ENCODE assay signal across 18 mouse cellular contexts in genomic region chr6:52982175-52982574, GRCm38 (mm10).
DNase-seq lines count a peak whose midpoint lies in the region; ATAC-seq and TF ChIP-seq lines count a peak whose summit lies in the region.
"Had no signal": no experiment of that assay in that cellular context is flagged by ENCODE, and none has a peak within 500 bp of the region (broad histone marks: within the 10 kb centered on the region; RNA-seq: fewer than 3 reads in every experiment).

No protein-coding gene starts in this region.

- no peaks in the 10 kb centered on the region for H3K4me1 ChIP-seq in heart, postnatal 0 days (ENCODE audit: control insufficient read depth, insufficient read depth)
- no peaks in the 10 kb centered on the region for H3K4me1 ChIP-seq in heart, embryonic 11.5 days (ENCODE audit: control insufficient read depth, insufficient read depth, low read length)
- H3K4me1 ChIP-seq in lung, postnatal 0 days (ENCODE audit: insufficient read depth, low read depth, low read length), result no peaks in the 10 kb centered on the region
- H3K4me1 ChIP-seq in lung, adult 2 months (ENCODE audit: control insufficient read depth, insufficient read depth, low read length), result no peaks in the 10 kb centered on the region
- H3K4me1 ChIP-seq: embryonic facial prominence, embryonic 15.5 days; forebrain, embryonic 12.5 days; heart, embryonic 13.5 days had no signal

- DNase-seq in heart, postnatal 0 days (ENCODE audit: low spot score), result no peak
- DNase-seq in lung, postnatal 0 days (ENCODE audit: low spot score), result no peak
- DNase-seq in lung, adult 2 months, result no peak
- peak; percentile 38 for DNase-seq in ES-CJ7 (ENCODE audit: low read depth, low spot score)
- no peak for DNase-seq in adrenal gland, postnatal 4 days (ENCODE audit: low spot score in 2 of 2)
- DNase-seq in urinary bladder, adult 18-20 months (ENCODE audit: low spot score in 2 of 2), result no peak
- DNase-seq: adrenal gland, adult 8-10 months; cerebellum, postnatal 25 days; gastrocnemius, postnatal 10 days; layer of hippocampus, adult 9-11 months had no signal

- no peak for ATAC-seq in heart, postnatal 0 days (ENCODE audit: insufficient read depth, low read depth)
- no peak for ATAC-seq in heart, embryonic 11.5 days (replicated peaks; ENCODE audit: insufficient number of reproducible peaks, low FRiP score, low TSS enrichment)
- no peak for ATAC-seq in lung, postnatal 0 days
- ATAC-seq in megakaryocyte, adult 5-6 weeks (ENCODE audit: poor library complexity, severe bottlenecking), result peak; percentile 63

- no peak for TF ChIP-seq EP300 in heart, postnatal 0 days (IDR thresholded peaks at IDR 0.05; ENCODE audit: low read depth)
- TF ChIP-seq EP300 in lung, postnatal 0 days (IDR thresholded peaks at IDR 0.05), result no peak

- no peaks in the 10 kb centered on the region for H3K9me3 ChIP-seq in heart, postnatal 0 days (replicated peaks; ENCODE audit: control insufficient read depth, low read length)
- H3K9me3 ChIP-seq in heart, embryonic 11.5 days (replicated peaks; ENCODE audit: control insufficient read depth, low read length), result no peaks in the 10 kb centered on the region
- H3K9me3 ChIP-seq in lung, postnatal 0 days (ENCODE audit: low read length), result no peaks in the 10 kb centered on the region
- H3K9me3 ChIP-seq: embryonic facial prominence, embryonic 15.5 days; forebrain, embryonic 12.5 days; heart, embryonic 13.5 days; hindbrain, embryonic 12.5 days had no signal

- H3K36me3 ChIP-seq in heart, postnatal 0 days (replicated peaks; ENCODE audit: control insufficient read depth, insufficient read depth, low read length), result no peaks in the 10 kb centered on the region
- H3K36me3 ChIP-seq in heart, embryonic 11.5 days (ENCODE audit: control insufficient read depth, insufficient read depth, low read length), result no peaks in the 10 kb centered on the region
- H3K36me3 ChIP-seq in lung, postnatal 0 days (ENCODE audit: insufficient read depth, low read length), result no peaks in the 10 kb centered on the region
- H3K36me3 ChIP-seq: embryonic facial prominence, embryonic 15.5 days; forebrain, embryonic 12.5 days; heart, embryonic 13.5 days; hindbrain, embryonic 12.5 days had no signal

- 90% methylated on average over 6 of the region's 6 CpGs for WGBS in heart, postnatal 0 days
- 83% methylated on average over 6 of the region's 6 CpGs for WGBS in heart, embryonic 11.5 days (ENCODE audit: insufficient replicate concordance)
- WGBS in lung, postnatal 0 days, result 85% methylated on average over 6 of the region's 6 CpGs
- 90% methylated on average over 6 of the region's 6 CpGs for WGBS in lung, adult 2 months

- H3K4me2 ChIP-seq in heart, postnatal 0 days (ENCODE audit: low read depth, low read length), result no peak overlapping the region
- H3K4me2 ChIP-seq in heart, embryonic 11.5 days, result no peak overlapping the region
- H3K4me2 ChIP-seq in lung, postnatal 0 days (replicated peaks; ENCODE audit: low read depth, low read length), result no peak overlapping the region
- H3K4me2 ChIP-seq: embryonic facial prominence, embryonic 15.5 days; forebrain, embryonic 12.5 days; heart, embryonic 13.5 days; hindbrain, embryonic 12.5 days had no signal

- no peaks in the 10 kb centered on the region for H3K27me3 ChIP-seq in heart, postnatal 0 days (ENCODE audit: control insufficient read depth, insufficient read depth, low read length)
- no peaks in the 10 kb centered on the region for H3K27me3 ChIP-seq in heart, embryonic 11.5 days (ENCODE audit: control insufficient read depth, insufficient read depth, low read length)
- H3K27me3 ChIP-seq in lung, postnatal 0 days (replicated peaks; ENCODE audit: insufficient read depth, low read length), result no peaks in the 10 kb centered on the region
- H3K27me3 ChIP-seq: embryonic facial prominence, embryonic 15.5 days; forebrain, embryonic 12.5 days; heart, embryonic 13.5 days; hindbrain, embryonic 12.5 days had no signal

- TF ChIP-seq POLR2A in lung, adult 2 months (IDR thresholded peaks at IDR 0.05; ENCODE audit: borderline replicate concordance, extremely low read depth, low read depth, low read length), result no peak

- no peak overlapping the region for H3K9ac ChIP-seq in heart, postnatal 0 days (replicated peaks; ENCODE audit: low read depth, low read length)
- H3K9ac ChIP-seq in heart, embryonic 11.5 days (ENCODE audit: low read depth, low read length), result no peak overlapping the region
- no peak overlapping the region for H3K9ac ChIP-seq in lung, postnatal 0 days (replicated peaks; ENCODE audit: low read depth)
- H3K9ac ChIP-seq: embryonic facial prominence, embryonic 15.5 days; forebrain, embryonic 12.5 days; heart, embryonic 13.5 days; hindbrain, embryonic 12.5 days; liver, embryonic 14.5 days had no signal

- H3K27ac ChIP-seq in heart, postnatal 0 days (ENCODE audit: low read depth), result no peak overlapping the region
- H3K27ac ChIP-seq in heart, embryonic 11.5 days (ENCODE audit: low read depth, low read length), result no peak overlapping the region
- no peak overlapping the region for H3K27ac ChIP-seq in lung, postnatal 0 days (ENCODE audit: low read length)
- H3K27ac ChIP-seq: embryonic facial prominence, embryonic 15.5 days; forebrain, embryonic 12.5 days; heart, embryonic 13.5 days; hindbrain, embryonic 12.5 days; liver, embryonic 14.5 days; macrophage had no signal

- TF ChIP-seq CTCF in heart, postnatal 0 days (IDR thresholded peaks at IDR 0.05; ENCODE audit: low read depth), result peak; percentile 28
- TF ChIP-seq CTCF in lung, postnatal 0 days (IDR thresholded peaks at IDR 0.05), result peak; percentile 38; the same call in 1 of the 2 replicates
- TF ChIP-seq CTCF in lung, adult 2 months (IDR thresholded peaks at IDR 0.05; ENCODE audit: insufficient read depth, low read length), result no peak

- no peak overlapping the region for H3K4me3 ChIP-seq in heart, postnatal 0 days (ENCODE audit: low read depth, low read length)
- no peak overlapping the region for H3K4me3 ChIP-seq in heart, embryonic 11.5 days (ENCODE audit: low read depth, low read length)
- no peak overlapping the region for H3K4me3 ChIP-seq in lung, postnatal 0 days (ENCODE audit: low read depth, low read length)
- H3K4me3 ChIP-seq in lung, adult 2 months (replicated peaks; ENCODE audit: extremely low read depth, low read depth, low read length), result no peak overlapping the region
- H3K4me3 ChIP-seq: embryonic facial prominence, embryonic 15.5 days; forebrain, embryonic 12.5 days; heart, embryonic 13.5 days; hindbrain, embryonic 12.5 days had no signal
